Mouse (Mus musculus): Measurements from ENCODE around the gene Gngt1.

Gngt1 gene

GRCm38 (mm10) chr6:3993492-3993891, at the start of gene Gngt1:
Gene Gngt1 (plus strand): TSS chr6:3993792.
- DNase-seq, result no peak

DNA sequence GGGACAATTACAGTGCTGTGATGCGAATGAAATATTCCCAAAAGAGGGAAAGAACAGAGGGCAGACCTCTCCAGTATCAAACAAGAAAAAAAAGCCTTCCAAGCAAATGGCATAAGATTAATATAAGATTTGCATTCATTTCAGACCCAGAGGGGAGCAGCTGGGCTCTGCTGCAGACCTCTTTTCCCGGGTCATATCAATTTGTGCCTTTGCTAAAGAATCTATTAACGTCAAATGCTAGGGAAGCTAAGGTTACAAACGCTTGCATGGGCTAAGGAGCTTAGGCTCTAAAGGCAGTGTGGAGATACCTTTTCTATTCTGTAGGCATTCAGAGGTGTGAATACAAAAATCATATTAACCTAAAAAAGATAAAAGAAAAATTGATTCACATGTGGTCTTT, 38.6 kb upstream of the Gngt1 start:
- DNase-seq, result no peak

- peak; percentile 21 for DNase-seq
Observed at GRCm38 (mm10) chr6:3967676-3968626, 25.6 kb upstream of the Gngt1 start.

GRCm38 (mm10) chr6:3973679-3974078, 19.9 kb upstream of the Gngt1 start:
- DNase-seq, result no peak

DNA sequence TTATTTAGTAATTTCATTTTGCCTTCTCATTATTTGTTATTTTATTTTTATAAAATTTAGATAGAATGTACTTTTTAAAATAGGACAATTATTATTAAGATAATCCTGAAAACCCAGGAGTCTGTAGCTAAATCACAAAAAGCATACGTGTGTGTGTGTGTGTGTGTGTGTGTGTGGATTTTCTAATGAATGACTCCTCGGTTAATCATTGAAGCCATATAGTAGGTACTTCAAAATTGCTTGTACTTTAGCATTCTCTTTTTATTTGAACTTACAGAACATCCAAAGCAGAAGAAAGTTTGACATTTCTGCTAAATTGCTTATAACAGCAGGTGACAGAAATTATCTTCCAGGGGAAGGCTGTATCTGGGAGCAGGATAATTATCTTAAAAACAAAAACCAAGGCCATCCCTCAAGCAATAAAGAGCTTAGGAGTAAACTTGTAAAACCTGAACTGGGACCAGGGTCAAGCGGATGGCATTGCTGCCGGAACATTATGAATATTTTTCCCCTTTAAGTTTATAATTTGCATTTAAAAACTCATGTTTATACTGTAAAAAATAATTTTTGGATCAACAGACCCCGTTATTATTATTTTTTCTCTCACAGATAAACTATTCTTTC, 10.8 kb upstream of the Gngt1 start:
- no peak for DNase-seq

GRCm38 (mm10) chr6:3988750-3989149, 4.8 kb upstream of the Gngt1 start, which contains the start of gene Tfpi2:
Gene Tfpi2 (minus strand): TSS chr6:3988919.
- DNase-seq, result no peak

GRCm38 (mm10) chr6:3998089-3998488, 4.5 kb downstream of the Gngt1 start:
- no peak for DNase-seq

- no peak for DNase-seq
Observed at GRCm38 (mm10) chr6:3999296-3999695, 5.7 kb downstream of the Gngt1 start.

- no peak for DNase-seq
Observed at GRCm38 (mm10) chr6:4000716-4001115, 7.1 kb downstream of the Gngt1 start.

- no peak for DNase-seq
Observed at GRCm38 (mm10) chr6:4003445-4003844, 9.9 kb downstream of the Gngt1 start.

- peak; percentile 77 for DNase-seq
Observed at GRCm38 (mm10) chr6:4003890-4004306, 10.3 kb downstream of the Gngt1 start, which contains the start of gene Gng11. Gene Gng11 (plus strand): TSS chr6:4003904.

GRCm38 (mm10) chr6:4004808-4005207, 11.2 kb downstream of the Gngt1 start:
- DNase-seq, result no peak

DNA sequence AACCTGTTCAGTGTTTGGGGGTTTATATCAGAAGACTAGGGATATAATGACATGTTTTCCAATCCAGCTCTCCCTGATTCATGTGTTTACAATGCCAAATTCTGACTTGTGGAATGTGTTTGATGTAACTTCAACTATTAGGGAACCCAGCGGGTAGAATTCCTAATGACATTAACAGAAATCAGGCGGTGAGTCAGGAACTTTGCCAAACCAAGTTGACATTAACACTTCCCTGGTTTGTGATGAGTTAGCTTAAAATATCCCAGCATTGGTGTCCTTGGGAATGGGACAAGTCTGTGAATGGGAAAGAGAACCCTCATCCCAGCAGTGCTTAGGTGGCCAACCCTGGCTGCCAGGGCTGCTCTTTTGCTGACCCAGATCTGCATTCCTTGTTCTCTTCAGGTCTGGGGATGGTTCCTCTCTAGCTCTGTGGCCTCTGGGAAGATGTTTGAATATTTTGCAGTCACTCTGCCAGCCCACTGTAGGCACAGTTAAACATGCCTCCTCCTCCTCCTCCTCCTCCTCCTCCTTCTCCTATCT, 15.0 kb downstream of the Gngt1 start:
- DNase-seq, result no peak

GRCm38 (mm10) chr6:4009548-4009947, 16.0 kb downstream of the Gngt1 start:
- no peak for DNase-seq

- peak; percentile 6 for DNase-seq
Observed at GRCm38 (mm10) chr6:4022645-4023044, 29.1 kb downstream of the Gngt1 start.

- DNase-seq, result no peak
Observed at GRCm38 (mm10) chr6:4026367-4026766, 32.8 kb downstream of the Gngt1 start.

GRCm38 (mm10) chr6:4030956-4031355, 37.4 kb downstream of the Gngt1 start:
- DNase-seq, result no peak

DNA sequence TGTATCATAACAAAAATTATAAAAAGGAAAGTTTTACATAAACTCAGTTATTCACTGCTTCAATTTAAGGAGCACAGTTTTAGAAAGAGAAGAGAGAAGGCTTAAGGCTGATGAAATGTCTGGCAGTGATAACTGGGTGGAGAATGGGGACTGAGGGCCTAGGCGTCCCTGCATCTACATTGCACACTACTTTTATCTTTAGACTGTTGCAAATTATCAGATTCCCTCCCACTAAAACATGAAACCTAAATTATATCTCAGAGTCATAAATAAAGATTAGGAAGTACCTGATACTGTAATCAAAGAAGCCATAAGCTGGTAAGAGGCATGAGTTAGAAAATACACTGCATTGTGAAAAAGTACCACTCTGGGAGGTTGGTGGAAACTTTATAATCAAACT, 48.2 kb downstream of the Gngt1 start:
- DNase-seq, result no peak
